Mouse (Mus musculus): ENCODE results near the gene Fam43b.

The Fam43b gene

GRCm38 (mm10) chr4:138395087-138395970, 999 bp downstream of the Fam43b start:
- no peak for DNase-seq (ENCODE audit: extremely low read depth, low read depth)

DNA sequence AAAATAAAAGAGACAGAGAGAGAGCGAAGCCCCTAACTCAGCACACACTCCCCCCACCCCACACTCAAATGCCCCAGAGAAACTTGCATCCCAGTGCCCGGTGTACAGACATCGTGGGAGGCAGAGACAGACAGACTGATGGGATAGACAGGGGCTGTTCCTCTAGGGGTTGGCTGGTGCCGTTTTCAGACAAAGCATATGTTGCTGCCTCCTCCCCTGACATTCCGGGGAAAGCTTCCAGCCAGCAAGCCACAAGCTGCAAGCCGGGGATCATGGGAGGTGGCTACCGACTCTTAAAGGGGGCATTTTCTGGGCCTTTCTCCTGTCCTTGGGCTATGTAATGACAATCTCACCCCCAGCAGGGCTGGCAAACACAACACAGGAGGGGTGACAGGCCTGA, 2.6 kb downstream of the Fam43b start:
- DNase-seq (ENCODE audit: extremely low read depth, low read depth): no peak

GRCm38 (mm10) chr4:138383789-138384188, 12.5 kb downstream of the Fam43b start:
- DNase-seq (ENCODE audit: extremely low read depth, low read depth): no peak

DNA sequence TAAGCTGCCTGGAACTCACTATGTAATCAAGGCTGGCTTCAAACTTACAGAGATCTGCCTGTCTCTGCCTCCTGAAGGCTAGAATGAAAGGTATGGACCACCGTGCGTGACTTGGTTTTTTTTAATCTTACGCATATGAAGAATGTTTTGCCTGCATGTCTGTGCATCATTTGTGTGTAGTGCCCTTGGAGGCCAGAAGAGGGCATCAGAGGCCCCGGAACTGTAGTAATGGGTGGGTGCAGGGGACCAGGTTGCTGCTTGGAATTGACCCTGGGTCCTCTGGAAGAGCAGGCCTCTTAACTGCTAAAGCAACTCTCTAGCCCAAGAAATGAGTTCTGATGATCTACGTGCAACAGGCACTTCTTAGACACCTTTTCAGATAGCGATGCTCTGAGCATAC, 13.9 kb downstream of the Fam43b start:
- no peak for DNase-seq (ENCODE audit: extremely low read depth, low read depth)

- DNase-seq (ENCODE audit: extremely low read depth, low read depth): no peak
These were observed 16.1 kb downstream of the Fam43b start for GRCm38 (mm10) chr4:138380132-138380689.

GRCm38 (mm10) chr4:138379091-138379840, 17.1 kb downstream of the Fam43b start:
- peak; percentile 68 for DNase-seq (ENCODE audit: extremely low read depth, low read depth)

GRCm38 (mm10) chr4:138377526-138377925, 18.8 kb downstream of the Fam43b start:
- no peak for DNase-seq (ENCODE audit: extremely low read depth, low read depth)

GRCm38 (mm10) chr4:138375117-138375516, 21.2 kb downstream of the Fam43b start:
- DNase-seq (ENCODE audit: extremely low read depth, low read depth): no peak

- no peak for DNase-seq (ENCODE audit: extremely low read depth, low read depth)
These were observed 25.3 kb downstream of the Fam43b start for GRCm38 (mm10) chr4:138370996-138371516.

DNA sequence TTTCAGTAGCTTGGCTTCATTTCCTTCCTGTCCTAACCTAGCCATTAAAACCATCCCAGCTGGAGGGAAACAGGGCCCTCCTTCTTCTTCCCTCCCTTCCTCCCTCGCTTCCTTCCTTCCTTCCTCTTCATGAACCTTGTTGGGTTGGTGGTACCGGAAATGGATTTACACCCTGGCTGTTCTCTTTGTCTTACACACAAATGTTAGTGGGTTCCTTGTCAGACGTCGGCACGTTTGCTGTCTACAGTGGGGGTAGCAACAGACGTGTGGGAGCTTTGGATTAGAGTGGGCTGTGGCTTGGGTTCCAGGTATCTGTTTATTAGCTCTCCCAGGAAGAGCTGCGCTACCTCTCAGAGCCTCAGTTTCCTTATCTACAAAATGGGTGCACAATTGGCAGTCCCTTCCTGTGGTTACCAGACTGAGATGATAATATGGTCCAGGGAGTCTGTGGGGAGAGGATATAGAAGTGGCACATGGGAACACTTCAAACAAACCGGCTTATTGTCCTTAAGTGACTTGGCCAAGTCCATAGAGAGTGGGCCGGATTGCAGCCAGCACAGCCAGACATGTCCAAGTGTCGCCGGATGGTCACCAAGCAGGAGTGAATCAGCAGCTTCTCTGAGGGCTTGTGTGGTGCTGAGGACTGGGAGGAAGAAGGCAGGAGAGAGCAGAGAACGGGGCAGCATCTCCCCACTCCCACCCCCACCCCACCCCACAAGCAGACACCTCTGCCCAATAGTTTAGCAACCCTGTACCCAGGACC, 27.6 kb downstream of the Fam43b start:
- peak; percentile 74 for DNase-seq (ENCODE audit: extremely low read depth, low read depth)

DNA sequence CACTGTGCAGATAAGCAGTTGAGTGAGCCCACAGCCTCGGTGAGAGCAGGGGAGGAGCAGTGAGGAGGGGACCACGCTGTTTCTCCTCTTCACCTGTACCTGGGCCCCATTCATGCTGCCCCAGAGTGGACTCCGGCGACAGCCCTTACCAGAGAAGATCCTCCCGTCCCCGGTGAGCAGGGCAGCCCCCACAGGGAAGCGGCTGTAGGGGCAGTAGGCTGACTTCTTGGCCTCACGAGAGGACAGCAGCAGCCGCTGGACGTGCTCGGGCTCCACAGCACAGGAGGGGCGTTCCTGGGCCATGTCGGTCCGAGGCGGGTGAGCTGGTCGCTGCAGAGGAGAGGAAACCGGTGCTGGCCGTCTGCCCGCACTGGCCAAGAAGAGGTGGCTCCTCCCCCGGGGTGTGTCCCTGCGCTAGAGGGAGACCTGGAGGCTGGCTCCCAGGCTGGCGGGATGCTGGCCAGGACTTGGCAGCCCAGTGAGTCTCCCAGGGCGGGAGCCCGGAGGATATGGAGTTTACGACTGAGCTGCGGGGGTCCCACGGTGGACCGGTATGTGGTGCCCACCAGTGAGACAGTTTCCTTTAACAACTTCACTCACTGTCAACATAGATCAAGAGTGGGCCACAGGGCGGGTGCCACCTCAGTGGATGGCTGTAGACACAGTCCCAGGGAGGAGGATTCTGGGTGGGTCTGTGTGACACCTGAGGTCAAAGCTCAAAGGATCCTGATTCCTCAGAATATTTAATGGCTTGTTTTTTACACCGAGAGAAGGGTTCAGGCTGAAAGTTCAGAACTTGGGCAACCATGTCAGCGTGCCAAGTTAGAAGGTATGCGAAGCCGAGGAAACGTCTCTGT, 28.5 kb downstream of the Fam43b start, which contains the start of gene Cda:
TSS of gene Cda (minus strand) at position 352 of the 857 bp plus-strand sequence.
- peak; percentile 47 for DNase-seq (ENCODE audit: extremely low read depth, low read depth)

DNA sequence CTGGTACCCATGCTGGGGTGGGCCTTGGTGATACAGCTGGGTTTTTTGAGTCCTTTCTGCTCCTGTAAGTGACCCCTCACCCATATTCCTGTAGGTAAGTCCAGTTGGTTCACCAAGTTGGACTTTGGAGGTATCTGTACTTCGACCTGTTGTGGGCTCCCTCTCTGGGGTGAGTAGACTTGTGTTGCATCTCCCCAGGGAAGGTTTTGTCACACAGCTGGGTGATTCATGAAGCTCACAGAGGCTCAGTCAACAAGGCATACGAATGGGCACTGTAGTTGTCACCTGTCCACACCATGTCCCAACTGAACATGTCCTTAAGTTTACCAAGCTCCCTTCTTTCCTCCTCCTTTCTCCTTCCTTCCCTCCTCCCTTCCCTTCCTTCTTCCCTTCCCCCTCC, 29.8 kb downstream of the Fam43b start:
- no peak for DNase-seq (ENCODE audit: extremely low read depth, low read depth)

DNA sequence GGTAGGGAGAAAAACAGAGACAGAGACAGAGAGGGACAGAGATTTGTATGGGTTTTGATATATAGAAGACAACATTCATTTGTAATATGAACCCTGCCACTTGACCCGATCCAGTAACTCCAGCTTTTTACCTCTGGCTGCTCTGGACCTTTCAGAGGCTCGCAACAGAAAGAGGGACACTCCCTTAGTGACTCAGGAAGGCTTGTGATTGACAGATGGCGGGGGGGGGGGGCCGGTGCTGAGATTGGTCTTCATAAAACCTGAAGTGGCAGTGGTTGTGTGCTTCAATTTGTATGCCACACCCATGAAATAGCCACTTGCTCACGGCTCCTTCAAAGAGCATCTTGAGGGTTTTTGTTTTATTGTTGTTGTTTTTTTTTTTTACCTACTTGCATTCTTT, 32.8 kb downstream of the Fam43b start:
- no peak for DNase-seq (ENCODE audit: extremely low read depth, low read depth)

DNA sequence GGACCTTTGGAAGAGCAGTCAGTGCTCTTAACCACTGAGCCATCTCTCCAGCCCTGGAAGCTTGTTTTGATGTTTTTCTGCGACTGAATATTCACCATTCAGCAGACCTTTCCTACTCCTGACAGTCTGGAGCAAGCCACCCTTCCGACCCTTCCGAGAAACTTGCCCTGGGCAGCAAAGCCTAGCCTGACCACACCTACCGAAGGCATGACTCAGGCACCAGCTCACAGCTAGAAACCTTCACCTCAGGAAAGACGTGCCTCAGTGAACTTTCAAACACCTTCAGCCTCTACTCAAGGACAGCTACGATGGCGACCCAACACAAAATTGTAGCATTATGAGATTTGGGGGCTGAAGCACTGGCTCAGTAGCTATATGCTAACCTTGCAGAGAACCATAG, 33.4 kb downstream of the Fam43b start:
- no peak for DNase-seq (ENCODE audit: extremely low read depth, low read depth)

GRCm38 (mm10) chr4:138361370-138361821, 34.9 kb downstream of the Fam43b start:
- no peak for DNase-seq (ENCODE audit: extremely low read depth, low read depth)

GRCm38 (mm10) chr4:138358176-138358575, 38.2 kb downstream of the Fam43b start:
- DNase-seq (ENCODE audit: extremely low read depth, low read depth): no peak

GRCm38 (mm10) chr4:138356551-138356950, 39.8 kb downstream of the Fam43b start:
- no peak for DNase-seq (ENCODE audit: extremely low read depth, low read depth)

DNA sequence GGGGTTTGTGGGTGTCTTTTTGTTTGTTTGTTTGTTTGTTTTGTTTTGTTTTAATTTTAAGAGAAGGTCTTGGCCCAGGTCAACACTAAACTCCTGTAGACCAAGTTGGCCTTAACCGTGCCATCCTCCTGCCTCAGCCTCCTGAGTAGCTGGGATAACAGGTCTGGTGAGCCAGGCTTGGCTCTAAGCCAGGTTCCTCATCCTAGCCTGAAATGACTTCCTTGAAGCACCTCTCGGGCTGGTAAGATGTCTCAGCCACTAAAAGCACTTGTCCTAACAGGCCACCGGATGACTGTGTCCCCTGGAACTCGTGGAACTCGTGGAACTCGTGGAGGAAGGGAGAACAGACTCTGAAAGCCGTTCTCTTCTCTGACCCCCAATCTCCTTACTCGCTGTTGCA, 40.2 kb downstream of the Fam43b start:
- DNase-seq (ENCODE audit: extremely low read depth, low read depth): peak; percentile 45

DNA sequence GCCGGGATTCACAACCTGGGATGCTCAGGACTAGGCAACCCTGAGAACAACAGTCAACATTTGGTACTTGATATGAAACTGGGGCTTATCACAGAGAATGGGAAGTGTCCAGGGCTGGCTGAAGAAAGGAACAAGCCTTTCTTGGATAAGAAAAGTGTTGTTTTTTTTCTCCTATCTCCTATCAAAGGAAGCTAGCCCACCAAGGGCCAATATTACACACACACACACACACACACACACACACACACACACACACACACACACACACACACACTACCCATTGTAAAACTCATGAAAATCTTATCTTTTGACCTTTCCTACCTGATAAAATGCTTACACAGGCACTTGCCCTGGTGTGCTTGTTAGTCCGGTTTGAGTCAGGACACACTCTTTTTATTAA, 40.8 kb downstream of the Fam43b start:
- DNase-seq (ENCODE audit: extremely low read depth, low read depth): peak; percentile 28
